Mouse (Mus musculus) cerebellum, adult 2 months (tissue): ENCODE data around the gene Hectd4. TPM values are rescaled to one million over a fixed set of nuclear protein-coding genes. Genes with fewer than 3 reads are reported as not detected.

ENCODE experiments used
- DNase-seq, 2 experiments: peaks; one replicate each; pipeline ENCODE4 v3.0.0; 2021
- H3K27ac ChIP-seq: fragments of 200-500 bp; 2 replicates; pipeline ENCODE4 v1.5.1; 2012; ENCODE audit warnings: low read length, control low read depth, inconsistent platforms; ENCODE audit not compliant: insufficient read depth
- H3K27me3 ChIP-seq: fragments of 200-500 bp; 2 replicates; pipeline ENCODE4 v1.6.1; 2012; ENCODE audit warnings: inconsistent platforms, mild to moderate bottlenecking, low read length, moderate library complexity; ENCODE audit not compliant: control insufficient read depth, insufficient read depth
- H3K4me1 ChIP-seq: fragments of 200-500 bp; 2 replicates; pipeline ENCODE4 v1.6.1; 2011; ENCODE audit warnings: low read length; ENCODE audit not compliant: control insufficient read depth, insufficient read depth
- H3K4me3 ChIP-seq: fragments of 200-500 bp; replicated peaks from 2 replicates; pipeline ENCODE3; 2011; ENCODE audit warnings: mild to moderate bottlenecking, low read depth, low read length, control low read depth; ENCODE audit not compliant: insufficient read depth
- CTCF ChIP-seq: fragments of 200-500 bp; IDR thresholded peaks from 2 replicates; pipeline ENCODE4 v1.5.1; 2011; ENCODE audit warnings: low read depth, mild to moderate bottlenecking, control low read depth, low read length, moderate library complexity, borderline replicate concordance; ENCODE audit not compliant: insufficient read depth
- POLR2A ChIP-seq: fragments of 200-500 bp; IDR thresholded peaks from 2 replicates; pipeline ENCODE4 v1.6.1; 2011; ENCODE audit warnings: low read length, control low read depth, borderline replicate concordance; ENCODE audit not compliant: insufficient read depth
- WGBS: fragments of 180-500 bp; shearing (Covaris S2); methylation state at CpG from one replicate; pipeline ENCODE4 v1.1.7; 2018; 5-methylcytosine and 5-hydroxymethylcytosine counted together
- polyA plus RNA-seq: library from polyadenylated mRNA; depleted of rRNA; stranded (reverse); fragments of >200 nt; gene quantifications from 2 replicates; pipeline ENCODE4 v1.2.3, GENCODE M21; 2012

The Hectd4 gene
- polyA plus RNA-seq, 1 experiment, result 81.2 TPM

DNA sequence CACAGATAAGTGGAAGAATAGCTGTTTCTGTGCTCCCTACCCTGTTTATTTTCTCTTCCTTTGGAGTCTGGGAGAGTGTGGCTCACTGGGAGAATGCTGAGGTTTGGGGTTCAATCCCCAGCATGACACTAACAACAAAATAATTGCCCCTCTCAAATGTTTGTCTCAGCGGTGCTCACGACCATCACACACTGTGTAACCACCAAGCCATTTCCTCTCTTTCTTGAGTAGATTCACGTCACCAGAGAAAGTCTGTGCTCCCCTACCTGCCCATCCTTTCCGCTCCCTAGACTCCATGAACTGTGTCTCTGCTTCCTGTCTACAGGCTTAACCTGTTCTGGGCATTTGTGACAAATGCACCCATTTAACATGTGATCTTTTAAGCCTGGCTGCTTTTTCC is 115.4 kb downstream of the Hectd4 start:
- 72% methylated on average over 4 of the region's 4 CpGs for whole genome bisulfite sequencing
- H3K4me3 ChIP-seq, result no peak overlapping the region

DNA sequence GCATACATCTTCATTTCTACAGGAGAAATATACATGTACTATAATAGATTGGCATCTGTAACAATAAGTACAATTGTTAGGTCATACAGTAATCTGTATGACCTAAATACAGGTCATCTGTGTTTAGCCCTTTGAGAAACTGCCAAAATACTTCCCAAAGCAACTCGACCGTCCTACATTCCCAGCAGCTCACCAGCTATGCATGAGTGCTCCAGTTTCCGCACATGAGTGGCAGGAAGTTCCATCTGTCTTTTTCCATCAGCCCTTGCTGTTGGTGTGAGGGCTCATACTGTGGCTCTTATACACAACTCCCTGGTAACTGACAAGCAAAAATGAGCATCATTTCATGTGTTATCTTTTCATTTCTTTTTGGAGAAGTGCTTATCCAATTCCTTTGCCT is 116.0 kb downstream of the Hectd4 start:
- H3K27ac ChIP-seq, result no peak overlapping the region
- WGBS, result 12% methylated on average over 3 of the region's 3 CpGs
- H3K4me1 ChIP-seq, result peaks cover 28% of the 10 kb centered on the region
- DNase-seq, result peak; percentile 57 to 84
- no peaks in the 10 kb centered on the region for H3K27me3 ChIP-seq
- no peak for TF ChIP-seq CTCF
- TF ChIP-seq POLR2A, result no peak
- no peak overlapping the region for H3K4me3 ChIP-seq

More for the DNA sequence above, 115.4 kb downstream of the Hectd4 start:
- no peak for DNase-seq
- H3K27me3 ChIP-seq, result no peaks in the 10 kb centered on the region
- H3K4me1 ChIP-seq, result peaks cover 25% of the 10 kb centered on the region
- H3K27ac ChIP-seq, result peak overlapping the region; percentile 83
- TF ChIP-seq CTCF (no peak), POLR2A (no peak)

DNA sequence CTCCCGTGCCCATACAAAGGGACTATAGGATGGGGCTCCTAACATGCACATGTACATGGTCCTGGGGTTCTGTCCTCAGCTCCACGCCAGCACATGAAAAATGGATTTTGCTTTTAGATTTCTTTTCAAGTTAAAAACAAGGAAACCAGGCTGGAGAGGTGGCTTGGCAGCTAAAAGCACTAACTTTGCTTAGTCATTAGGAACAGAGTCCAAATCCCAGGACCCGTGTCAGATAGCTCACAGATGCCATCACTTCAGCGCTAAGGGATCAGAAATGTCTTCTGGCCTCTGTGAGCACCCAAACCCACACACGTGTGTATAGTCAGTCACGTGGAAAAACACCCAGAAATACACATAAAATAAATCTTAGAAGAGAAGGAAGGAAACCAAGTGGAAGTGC is 116.8 kb downstream of the Hectd4 start:
- no peak for TF ChIP-seq POLR2A
- no peak for TF ChIP-seq CTCF
- H3K4me1 ChIP-seq, result peaks cover 31% of the 10 kb centered on the region
- DNase-seq, result no peak
- WGBS, result 48% methylated on average over 6 of the region's 6 CpGs
- peak overlapping the region; percentile 83 for H3K27ac ChIP-seq
- H3K27me3 ChIP-seq, result no peaks in the 10 kb centered on the region
- no peak overlapping the region for H3K4me3 ChIP-seq

DNA sequence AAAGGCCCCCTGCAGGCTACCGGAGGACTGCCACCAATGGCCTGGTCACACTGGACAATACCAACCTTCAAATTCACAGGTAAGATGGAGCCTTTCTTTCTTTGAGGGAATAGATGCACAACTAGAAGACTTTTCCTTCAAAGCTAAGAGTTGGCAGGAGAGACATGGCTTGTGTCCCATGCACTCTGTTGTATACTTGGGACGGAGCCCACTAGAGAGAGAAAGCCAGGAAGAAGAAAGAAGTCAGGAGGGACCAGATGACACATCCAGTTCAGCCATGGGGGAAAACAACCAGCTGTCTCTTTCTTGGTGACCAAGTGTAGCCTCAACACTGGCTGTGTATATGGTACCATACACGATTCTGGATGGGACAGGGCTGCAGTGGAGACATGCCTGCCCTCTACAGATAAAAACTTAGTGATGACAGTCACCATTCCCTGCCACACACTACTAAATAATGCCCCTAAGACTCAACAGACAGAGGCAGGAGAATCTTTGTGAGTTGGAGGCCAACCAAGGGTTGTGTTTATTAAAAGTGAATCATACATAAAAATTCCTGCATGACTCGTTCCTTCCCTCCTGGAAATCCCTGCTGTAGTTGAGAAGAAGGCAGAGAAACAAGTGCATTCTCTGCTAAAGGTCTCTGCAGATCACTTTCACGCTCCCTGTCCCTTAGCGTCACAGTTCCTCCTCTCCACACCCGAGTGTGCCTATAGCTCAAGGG is 119.7 kb downstream of the Hectd4 start:
- Histone ChIP-seq H3K27ac (peak overlapping the region; percentile 54), H3K4me1 (peaks cover 38% of the 10 kb centered on the region), H3K27me3 (no peaks in the 10 kb centered on the region), H3K4me3 (no peak overlapping the region)
- DNase-seq, result peak; percentile 57 to 80
- WGBS, result 57% methylated on average over 7 of the region's 7 CpGs
- TF ChIP-seq CTCF (no peak), POLR2A (no peak)

GRCm38 (mm10) chr5:121340965-121341473 is 121.0 kb downstream of the Hectd4 start:
- 68% methylated on average over 7 of the region's 7 CpGs for WGBS
- H3K4me3 ChIP-seq, result no peak overlapping the region
- DNase-seq, result peak in 1 of 2 experiments; percentile 2
- H3K4me1 ChIP-seq, result peaks cover 35% of the 10 kb centered on the region
- no peak for TF ChIP-seq CTCF
- no peak for TF ChIP-seq POLR2A
- H3K27me3 ChIP-seq, result no peaks in the 10 kb centered on the region
- H3K27ac ChIP-seq, result 0 out of 2 replicates have a peak overlapping the region, but pooled peaks have one; percentile 54

DNA sequence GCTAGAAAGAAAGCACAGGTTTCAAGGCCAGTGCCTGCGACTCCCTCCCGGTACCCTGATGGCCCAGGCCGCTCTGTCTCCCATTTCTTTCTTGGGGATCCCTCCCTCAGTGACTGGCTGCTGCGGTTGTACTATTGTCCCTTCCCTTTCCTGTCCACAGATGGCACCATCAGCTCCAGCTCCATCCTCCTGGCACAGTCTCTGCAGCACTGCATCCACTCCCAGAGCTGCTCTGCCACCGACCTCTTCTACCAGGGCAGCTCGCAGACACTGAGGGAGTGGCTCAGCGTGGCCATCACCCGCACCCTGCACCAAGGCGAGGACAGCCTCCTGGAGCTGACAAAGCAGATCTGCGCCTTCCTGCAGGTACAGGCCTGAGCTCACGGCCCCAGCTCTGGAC is 122.5 kb downstream of the Hectd4 start:
- TF ChIP-seq POLR2A, result no peak
- no peak for TF ChIP-seq CTCF
- 56% methylated on average over 11 of the region's 11 CpGs for WGBS
- Histone ChIP-seq H3K27ac (peak overlapping the region; percentile 22), H3K27me3 (no peaks in the 10 kb centered on the region), H3K4me1 (peaks cover 23% of the 10 kb centered on the region), H3K4me3 (no peak overlapping the region)
- peak; percentile 56 to 61 for DNase-seq

DNA sequence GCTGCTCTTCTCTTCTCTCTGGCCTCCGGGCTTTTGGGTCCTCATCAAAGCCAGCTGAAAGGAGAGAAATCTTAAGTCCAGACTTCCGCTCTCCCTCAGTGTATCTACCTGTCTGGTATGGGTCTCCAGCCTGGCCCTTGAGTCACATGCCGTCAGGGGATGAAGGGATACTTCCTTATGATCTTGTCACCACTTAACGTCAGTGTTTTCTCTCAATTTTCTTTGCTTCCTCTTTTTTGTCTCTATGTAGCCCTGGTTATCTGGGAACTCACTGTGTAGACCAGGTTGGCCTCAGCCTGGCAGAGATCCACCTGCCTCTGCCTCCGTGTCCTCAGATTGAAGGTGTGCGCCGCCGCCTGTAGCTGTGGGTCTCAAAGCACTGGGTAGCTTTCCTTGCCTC is 124.0 kb downstream of the Hectd4 start:
- DNase-seq, result no peak
- peaks cover 23% of the 10 kb centered on the region for H3K4me1 ChIP-seq
- H3K4me3 ChIP-seq, result no peak overlapping the region
- no peak overlapping the region for H3K27ac ChIP-seq
- 88% methylated on average over 8 of the region's 8 CpGs for WGBS
- no peaks in the 10 kb centered on the region for H3K27me3 ChIP-seq
- TF ChIP-seq POLR2A (no peak), CTCF (no peak)

DNA sequence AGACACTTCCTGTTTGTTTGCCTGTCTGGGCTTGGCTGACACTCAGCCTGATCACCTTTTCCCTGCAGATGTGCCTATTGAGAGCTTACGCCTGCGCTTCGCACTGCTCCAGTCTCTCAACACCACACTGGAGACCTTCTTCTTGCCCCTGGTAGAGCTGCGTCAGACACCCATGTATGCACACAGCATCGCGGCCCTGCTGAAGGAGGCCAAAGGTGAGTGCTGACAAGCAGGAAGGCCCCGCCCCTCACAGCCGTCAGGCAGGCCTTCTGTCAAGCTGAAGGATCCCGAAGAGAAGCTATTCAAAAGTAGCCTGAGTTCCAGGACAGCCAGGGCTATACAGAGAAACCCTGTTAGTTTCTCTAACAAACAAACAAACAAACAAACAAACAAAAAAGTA is 139.2 kb downstream of the Hectd4 start:
- Histone ChIP-seq H3K4me1 (peaks cover 12% of the 10 kb centered on the region), H3K27me3 (no peaks in the 10 kb centered on the region), H3K4me3 (no peak overlapping the region), H3K27ac (no peak overlapping the region)
- no peak for DNase-seq
- TF ChIP-seq POLR2A (no peak), CTCF (no peak)
- 70% methylated on average over 9 of the region's 9 CpGs for WGBS
